Mouse (Mus musculus): ENCODE results near the gene Spata13.

Gene Spata13

GRCm38 (mm10) chr14:60751581-60751980, 117.8 kb downstream of the Spata13 start:
- DNase-seq (ENCODE audit: low spot score): no peak

GRCm38 (mm10) chr14:60752892-60753800, 119.3 kb downstream of the Spata13 start:
- DNase-seq (ENCODE audit: low spot score): no peak

- no peak for DNase-seq (ENCODE audit: low spot score)
Measured at GRCm38 (mm10) chr14:60753801-60754126, 120.0 kb downstream of the Spata13 start.

- DNase-seq (ENCODE audit: low spot score): no peak
Measured at GRCm38 (mm10) chr14:60754656-60755055, 120.9 kb downstream of the Spata13 start.

GRCm38 (mm10) chr14:60756271-60756670, 122.5 kb downstream of the Spata13 start:
- no peak for DNase-seq (ENCODE audit: low spot score)

GRCm38 (mm10) chr14:60757265-60757664, 123.5 kb downstream of the Spata13 start:
- DNase-seq (ENCODE audit: low spot score): no peak

GRCm38 (mm10) chr14:60757722-60758121, 123.9 kb downstream of the Spata13 start:
- no peak for DNase-seq (ENCODE audit: low spot score)

GRCm38 (mm10) chr14:60759097-60759496, 125.3 kb downstream of the Spata13 start:
- DNase-seq (ENCODE audit: low spot score): no peak

GRCm38 (mm10) chr14:60761801-60762200, 128.0 kb downstream of the Spata13 start:
- DNase-seq (ENCODE audit: low spot score): no peak

- no peak for DNase-seq (ENCODE audit: low spot score)
Measured at GRCm38 (mm10) chr14:60762754-60763153, 129.0 kb downstream of the Spata13 start.

GRCm38 (mm10) chr14:60763746-60764145, 129.9 kb downstream of the Spata13 start:
- DNase-seq (ENCODE audit: low spot score): no peak

- no peak for DNase-seq (ENCODE audit: low spot score)
Measured at GRCm38 (mm10) chr14:60764526-60764925, 130.7 kb downstream of the Spata13 start.

- DNase-seq (ENCODE audit: low spot score): no peak
Measured at GRCm38 (mm10) chr14:60765025-60765424, 131.2 kb downstream of the Spata13 start.

- no peak for DNase-seq (ENCODE audit: low spot score)
Measured at GRCm38 (mm10) chr14:60767884-60768283, 134.1 kb downstream of the Spata13 start, which contains the start of gene C1qtnf9. Gene C1qtnf9, plus strand, starts transcription at chr14:60768134.

- no peak for DNase-seq (ENCODE audit: low spot score)
Measured at GRCm38 (mm10) chr14:60769340-60769739, 135.5 kb downstream of the Spata13 start.

GRCm38 (mm10) chr14:60770594-60770993, 136.8 kb downstream of the Spata13 start:
- DNase-seq (ENCODE audit: low spot score): no peak

- peak; percentile 59 for DNase-seq (ENCODE audit: low spot score)
Measured at GRCm38 (mm10) chr14:60771057-60771456, 137.3 kb downstream of the Spata13 start.

GRCm38 (mm10) chr14:60773476-60773875, 139.7 kb downstream of the Spata13 start:
- DNase-seq (ENCODE audit: low spot score): no peak

- DNase-seq (ENCODE audit: low spot score): no peak
Measured at GRCm38 (mm10) chr14:60776521-60776920, 142.7 kb downstream of the Spata13 start.

- no peak for DNase-seq (ENCODE audit: low spot score)
Measured at GRCm38 (mm10) chr14:60777485-60777919, 143.7 kb downstream of the Spata13 start.

GRCm38 (mm10) chr14:60779198-60779597, 145.4 kb downstream of the Spata13 start:
- DNase-seq (ENCODE audit: low spot score): no peak

GRCm38 (mm10) chr14:60782121-60782656, 148.4 kb downstream of the Spata13 start:
- DNase-seq (ENCODE audit: low spot score): no peak

- no peak for DNase-seq (ENCODE audit: low spot score)
Measured at GRCm38 (mm10) chr14:60783196-60783595, 149.4 kb downstream of the Spata13 start.

All from left cerebral cortex, adult 11 months (tissue).